Mouse (Mus musculus) megakaryocyte, embryonic 14.5 days (primary cell): Measurements from ENCODE around the gene Il4.

Experiments
- FLI1 ChIP-seq: IDR thresholded peaks from 2 replicates; pipeline ENCODE4 v1.6.1; 2012; ENCODE audit warnings: low read length, inconsistent platforms, mixed read lengths
- GATA1 ChIP-seq: IDR thresholded peaks from 3 replicates; pipeline ENCODE4 v1.6.1; 2012; ENCODE audit warnings: mixed read lengths, low read length, inconsistent platforms, borderline replicate concordance

DNA sequence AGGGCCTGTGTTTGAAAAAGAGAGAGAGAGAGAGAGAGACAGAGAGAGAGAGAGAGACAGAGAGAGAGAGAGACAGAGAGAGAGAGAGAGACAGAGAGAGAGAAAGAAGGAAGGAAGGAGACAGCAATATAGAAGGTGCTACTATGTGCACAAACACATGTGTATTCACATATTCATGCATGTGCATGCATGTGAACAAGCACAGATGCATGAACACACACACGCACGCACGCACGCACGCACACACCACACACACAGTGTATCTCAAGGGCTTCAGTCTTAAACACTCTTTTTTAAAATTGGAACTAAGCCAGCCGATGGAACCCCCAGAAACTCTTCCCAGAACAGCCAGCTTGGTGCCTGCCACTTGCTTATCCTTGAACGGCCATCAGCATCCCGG is 2.9 kb downstream of the Il4 start:
- TF ChIP-seq GATA1 (no peak), FLI1 (no peak)
